Mouse (Mus musculus) spleen, adult 18-20 months (tissue): ENCODE measurements around the gene Gm49378.

Experiments used
- DNase-seq, 2 experiments: peaks; one replicate each; pipeline ENCODE4 v3.0.0; 2022; ENCODE audit warnings: mixed read lengths in 2 of 2

Gm49378 gene

DNA sequence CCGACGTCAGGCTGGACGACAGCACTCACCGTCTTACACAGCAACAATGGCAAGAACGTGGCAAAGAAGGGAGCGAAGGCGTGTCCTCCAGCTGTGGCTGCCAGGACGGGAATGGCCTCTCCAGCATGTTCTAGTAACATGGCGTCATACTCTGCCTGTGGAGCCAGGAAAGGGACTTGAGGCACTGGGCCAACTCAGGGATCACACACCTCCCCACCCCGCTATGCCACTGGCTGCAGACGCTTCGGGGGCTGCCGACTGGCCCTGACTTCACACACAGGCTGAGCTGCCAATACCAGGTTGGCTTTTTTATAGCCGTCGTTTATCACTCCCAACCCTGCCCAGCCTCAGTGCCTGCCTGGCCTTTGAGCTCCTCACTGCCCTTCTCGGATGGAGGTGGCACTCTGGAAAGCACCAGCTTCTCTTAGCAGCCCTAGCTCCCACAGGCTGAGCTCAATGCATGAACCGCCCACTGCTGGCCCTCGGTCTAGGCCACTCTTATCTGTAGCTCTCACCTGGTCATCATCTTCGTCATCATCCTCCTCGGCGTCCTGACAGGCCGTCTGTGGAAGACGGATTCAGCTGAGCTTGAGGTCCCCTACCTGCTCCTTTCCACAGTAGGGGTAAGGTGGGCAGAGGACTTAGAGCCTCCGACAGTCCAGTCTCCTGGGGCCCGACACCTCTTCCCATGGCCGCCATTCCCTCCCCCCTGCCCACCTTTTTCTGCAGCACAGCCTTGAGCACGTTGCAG is 9.4 kb downstream of the Gm49378 start:
- DNase-seq = no peak

DNA sequence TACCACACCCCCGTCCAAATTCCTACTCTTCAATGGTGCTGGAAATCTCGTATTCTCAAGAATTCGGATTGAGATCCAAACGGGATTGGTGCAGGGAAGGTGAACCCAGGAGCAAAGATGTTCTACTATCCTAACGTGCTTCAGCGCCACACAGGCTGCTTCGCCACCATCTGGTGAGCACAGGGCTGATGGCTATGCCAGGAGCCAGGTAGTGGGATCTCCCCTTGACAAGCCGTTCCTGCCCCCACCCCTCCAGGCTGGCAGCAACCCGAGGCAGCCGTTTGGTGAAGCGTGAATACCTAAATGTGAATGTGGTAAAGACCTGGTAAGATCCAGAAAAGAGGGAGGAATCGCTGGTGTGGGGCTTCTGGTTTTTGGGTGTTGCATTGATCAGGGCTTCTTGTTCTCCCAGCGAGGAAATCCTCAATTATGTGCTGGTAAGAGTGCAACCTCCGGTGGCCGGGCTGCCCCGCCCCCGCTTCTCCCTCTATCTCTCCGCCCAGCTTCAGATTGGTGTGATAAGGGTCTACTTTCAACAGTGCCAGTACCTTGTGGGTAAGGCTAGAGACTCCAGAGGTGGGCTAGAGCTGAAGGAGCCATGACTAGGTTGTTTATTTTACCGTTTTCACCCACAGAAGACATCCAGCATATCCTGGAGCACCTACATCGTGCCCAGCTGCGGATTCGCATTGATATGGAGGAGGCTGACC is 19.1 kb downstream of the Gm49378 start:
- no peak for DNase-seq

DNA sequence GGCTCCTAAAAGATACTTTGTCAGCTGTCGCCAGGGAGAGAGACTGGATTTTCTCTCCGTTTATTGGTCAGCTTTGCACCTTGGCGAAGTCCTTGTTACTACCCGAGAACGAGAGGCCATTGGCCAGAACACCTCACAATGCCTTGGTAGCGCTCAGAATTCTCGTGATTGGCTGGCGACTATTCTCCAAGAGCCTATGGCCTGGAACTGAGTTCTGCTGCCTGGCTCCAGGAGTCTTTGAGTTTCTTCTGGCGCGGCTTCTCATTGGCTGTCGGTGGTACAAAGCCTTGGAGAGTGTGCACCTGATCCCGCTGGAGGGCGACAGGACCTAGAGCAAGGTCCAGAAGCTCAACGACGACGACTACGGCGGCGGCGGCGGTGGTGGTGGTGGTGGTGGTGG is 19.9 kb downstream of the Gm49378 start, which contains the start of gene Rec8:
Rec8 (plus strand) TSS at position 216 of the 400 bp plus-strand sequence.
- no peak for DNase-seq

DNA sequence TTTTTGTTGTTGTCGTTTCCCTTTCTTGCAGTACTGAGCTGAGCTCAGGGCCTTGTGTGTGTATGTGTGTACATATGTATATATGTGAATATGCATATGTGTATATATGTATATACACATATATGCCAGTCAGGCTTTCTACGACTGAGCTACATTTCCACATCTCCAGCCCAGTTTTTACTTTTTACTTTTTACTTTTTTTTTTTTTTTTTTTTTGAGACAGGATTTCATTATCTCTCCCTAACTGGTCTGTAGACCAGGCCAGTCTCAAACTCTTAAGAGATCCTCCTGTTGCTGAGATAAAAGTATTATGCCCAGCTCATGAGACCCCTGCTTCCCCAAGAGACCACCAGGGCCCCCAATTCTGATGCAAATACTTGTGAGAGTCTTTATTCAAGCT is 20.9 kb downstream of the Gm49378 start:
- no peak for DNase-seq

DNA sequence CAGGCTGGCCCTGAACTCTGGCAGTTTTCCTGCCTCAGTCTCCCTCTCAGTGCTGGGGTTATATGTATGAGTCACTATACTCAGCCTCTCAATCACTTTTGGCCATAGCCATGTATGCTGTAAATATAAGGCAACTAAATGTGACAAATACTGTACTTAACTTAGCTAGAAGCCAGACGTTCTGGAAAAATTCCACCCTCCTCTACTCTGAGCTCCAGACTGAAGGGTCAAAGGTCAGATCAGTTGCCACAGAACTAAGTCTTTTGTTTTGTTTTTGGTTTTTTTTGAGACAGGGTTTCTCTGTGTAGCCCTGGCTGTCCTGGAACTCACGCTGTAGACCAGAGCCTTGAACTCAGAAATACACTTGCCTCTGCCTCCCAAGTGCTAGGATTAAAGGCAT is 21.8 kb downstream of the Gm49378 start:
- no peak for DNase-seq

DNA sequence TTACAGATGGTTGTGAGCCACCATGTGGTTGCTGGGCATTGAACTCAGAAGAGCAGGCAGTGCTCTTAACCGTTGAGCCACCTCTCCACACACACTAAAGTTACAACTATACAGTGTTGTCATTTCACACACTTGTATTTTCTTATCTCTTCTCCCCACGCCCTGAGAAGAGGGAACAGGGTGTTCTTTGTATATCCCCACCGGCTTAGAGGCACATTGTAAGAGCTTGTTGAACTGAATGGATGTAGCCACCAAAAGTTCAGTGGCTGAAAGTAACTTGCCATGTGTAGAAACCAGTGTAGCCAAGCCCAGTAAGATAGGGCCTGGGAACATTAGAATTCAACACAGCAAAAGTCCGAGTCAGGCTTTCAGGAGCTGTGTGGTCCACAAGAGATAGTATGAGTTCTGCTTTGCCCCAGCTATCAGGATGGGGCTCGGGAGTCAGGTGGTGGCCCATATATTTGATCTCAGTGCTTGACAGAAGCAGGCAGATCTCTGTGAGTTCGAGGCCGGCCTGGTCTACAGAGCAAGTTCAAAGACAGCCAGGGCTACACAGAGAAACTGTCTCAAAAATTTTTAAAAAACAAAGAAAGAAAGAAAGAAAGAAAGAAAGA is 23.0 kb downstream of the Gm49378 start:
- no peak for DNase-seq

DNA sequence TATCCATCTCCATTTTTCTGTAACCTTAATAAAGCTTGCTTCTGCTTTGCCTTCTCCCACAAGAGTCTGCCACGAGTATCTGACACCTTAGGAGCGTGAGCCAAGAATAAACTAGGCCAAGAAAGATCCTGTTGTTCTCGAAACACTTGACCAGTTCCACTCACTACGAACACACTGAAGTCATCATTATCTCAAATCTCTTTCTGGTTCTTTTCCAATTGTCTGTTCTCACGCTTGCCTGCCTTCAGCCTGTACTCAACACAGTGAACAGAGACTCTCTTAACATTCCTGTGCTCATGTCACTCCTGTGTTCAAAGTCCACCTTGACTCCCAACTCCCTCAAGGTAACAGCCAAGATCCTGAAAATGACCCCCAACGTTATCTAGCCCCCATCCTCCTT is 24.3 kb downstream of the Gm49378 start:
- no peak for DNase-seq

DNA sequence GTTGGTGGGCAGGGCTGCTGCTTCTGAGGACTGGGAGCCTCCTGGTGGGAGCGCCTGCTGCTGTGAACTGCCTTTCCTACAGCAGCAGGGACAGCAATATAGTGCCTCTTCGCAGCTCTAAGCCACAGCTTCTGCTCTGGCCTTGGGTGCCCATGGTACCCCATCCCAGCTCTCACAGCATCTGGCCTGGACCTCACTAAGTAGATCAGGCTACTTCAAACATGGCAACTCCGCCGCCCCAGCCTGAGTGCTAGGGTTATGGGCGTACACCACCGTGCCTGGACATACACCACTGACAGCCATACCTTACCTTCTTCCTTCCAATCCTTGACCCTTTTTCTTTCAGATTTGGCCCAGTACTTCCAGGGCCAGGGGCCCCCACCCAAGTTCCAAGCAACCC is 29.4 kb downstream of the Gm49378 start:
- no peak for DNase-seq

DNA sequence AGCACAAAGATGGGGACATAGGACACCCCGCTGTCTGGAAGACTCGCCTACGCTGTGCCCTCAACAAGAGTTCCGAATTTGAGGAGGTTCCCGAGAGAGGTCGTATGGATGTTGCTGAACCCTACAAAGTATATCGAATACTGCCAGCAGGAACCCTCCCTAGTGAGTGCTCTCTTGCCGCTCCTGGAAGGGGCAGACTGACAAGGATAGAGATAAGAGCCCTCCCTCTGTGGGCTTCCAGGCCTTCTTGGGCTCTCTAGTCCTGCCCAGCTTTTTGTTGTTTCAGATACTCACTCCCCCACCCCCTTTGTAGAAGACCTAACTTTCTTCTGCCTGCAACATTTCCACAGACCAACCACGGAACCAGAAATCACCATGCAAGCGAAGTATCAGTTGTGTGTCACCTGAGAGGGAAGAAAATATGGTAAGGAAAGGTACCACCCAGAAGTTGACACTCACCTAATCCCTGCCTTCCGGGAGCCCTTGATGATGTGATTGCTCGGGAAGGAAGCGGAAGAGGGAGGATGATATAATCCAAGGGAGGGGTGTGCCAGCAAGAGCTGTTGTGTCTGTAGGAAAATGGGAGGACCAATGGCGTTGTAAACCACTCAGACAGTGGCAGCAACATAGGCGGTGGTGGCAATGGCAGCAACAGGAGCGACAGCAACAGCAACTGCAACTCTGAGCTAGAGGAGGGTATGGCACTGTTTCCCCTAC is 31.8 kb downstream of the Gm49378 start:
- DNase-seq = no peak

DNA sequence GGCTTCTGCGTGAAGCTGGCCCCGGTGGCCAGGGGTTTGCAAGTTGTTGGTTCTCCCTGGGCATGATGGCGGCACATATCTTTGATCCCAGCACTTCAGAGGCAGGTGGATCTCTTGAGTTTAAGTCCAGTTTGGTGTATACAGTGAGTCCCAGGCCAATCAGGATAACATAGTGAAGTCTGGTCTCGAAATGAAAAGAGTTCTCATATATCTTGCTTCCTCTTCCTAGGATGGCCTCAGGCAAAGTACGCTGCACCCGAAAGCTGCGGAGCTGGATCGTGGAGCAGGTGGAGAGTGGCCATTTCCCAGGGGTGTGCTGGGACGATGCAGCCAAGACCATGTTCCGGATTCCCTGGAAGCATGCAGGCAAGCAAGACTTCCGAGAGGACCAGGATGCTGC is 32.9 kb downstream of the Gm49378 start:
- no peak for DNase-seq

DNA sequence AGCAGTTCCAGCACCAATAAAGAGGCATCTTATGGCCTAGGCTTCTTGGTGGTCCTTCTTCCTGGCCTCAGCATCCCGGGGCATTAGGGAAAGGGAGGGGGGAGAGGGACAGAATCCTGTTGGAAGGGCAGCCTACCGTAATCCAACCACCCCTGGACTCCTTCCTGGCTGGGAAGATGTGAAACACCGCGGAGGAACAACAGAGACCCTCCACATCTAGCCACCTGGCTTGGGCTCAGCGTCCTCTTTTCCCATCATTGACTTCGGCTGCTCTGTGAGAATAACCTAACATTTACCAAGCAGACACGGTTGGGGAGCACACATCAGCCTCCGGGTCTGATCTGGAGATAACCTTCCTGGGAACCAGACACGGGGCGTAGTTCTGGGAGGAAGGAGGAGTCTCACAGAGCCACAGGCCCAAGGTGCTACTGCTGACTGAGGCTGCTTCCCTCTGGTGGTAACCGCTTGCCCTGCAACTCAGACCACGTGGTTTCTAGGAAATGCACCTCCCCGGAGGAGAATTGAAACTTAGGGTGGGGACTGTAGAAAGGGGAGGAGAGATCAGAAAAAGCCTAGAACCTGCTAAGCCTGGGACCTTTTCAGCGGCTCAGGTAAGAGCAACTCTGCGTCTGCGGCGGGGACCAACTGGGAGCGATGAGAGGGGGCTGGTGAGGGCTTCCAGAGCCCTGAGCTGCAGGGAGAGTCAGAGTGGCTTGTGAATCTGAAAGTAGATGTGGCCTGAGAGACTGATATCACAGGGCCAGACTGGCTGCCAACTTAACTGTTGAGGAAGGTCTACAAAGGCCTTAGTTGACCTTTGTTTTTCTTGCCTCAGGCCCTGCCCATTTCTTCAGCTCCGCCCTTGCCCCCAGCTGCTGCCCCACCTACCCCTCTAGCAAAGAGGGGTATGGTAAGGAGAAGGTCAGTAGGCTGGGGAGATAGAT is 33.8 kb downstream of the Gm49378 start:
- DNase-seq = peak; percentile 89 to 93

DNA sequence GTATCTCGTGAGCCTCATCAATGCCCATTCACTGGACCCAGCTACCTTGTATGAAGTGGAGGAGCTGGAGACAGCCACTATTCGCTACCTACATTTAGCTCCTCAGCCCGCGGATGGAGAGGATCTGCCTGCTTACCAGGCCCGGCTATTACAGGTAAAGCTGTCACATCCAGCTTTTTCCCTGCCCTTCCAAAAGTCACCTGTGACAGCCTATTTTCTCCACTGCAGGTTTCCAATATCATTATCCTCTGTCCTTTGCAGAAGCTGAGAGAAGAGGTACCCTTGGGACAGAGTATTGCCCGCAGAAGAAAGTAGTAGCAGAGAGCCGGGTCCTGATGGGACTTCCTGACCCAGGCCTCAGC is 34.4 kb downstream of the Gm49378 start, which contains the start of gene Irf9:
Irf9 (plus strand) TSS at position 301 of the 362 bp plus-strand sequence.
- no peak for DNase-seq

DNA sequence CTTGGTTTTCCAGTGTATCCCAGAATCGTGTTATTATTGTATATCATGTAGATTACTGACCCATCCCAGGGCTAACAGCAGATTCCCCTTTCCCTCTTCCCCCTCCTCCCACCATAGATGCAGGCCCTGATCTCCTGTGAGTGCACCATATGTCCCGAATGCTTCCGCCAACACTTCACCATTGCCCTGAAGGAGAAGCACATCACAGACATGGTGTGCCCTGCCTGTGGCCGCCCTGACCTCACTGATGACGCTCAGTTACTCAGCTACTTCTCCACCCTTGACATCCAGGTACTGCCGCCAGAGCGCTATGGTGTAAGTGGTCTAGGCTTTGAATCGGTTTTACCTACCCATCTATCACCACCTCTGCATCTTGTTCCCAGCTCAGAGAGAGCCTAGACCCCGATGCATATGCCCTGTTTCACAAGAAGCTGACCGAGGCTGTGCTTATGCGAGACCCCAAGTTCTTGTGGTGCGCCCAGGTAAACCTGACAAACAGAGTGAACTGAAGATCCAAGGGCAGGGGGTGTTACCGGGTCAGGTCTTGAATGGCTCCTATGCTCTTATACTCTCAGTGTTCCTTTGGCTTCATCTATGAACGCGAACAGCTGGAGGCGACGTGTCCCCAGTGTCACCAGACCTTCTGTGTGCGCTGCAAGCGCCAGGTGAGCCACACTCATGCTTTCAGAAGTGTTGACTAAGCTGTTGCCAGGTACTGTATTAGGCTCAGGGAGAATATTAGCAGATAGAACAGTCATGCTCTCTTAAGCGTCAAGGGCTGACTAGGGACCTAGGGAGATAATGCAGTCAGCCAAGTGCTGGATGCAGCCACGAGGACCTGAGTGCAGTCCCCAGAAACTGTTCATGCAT is 38.9 kb downstream of the Gm49378 start:
- DNase-seq = no peak

DNA sequence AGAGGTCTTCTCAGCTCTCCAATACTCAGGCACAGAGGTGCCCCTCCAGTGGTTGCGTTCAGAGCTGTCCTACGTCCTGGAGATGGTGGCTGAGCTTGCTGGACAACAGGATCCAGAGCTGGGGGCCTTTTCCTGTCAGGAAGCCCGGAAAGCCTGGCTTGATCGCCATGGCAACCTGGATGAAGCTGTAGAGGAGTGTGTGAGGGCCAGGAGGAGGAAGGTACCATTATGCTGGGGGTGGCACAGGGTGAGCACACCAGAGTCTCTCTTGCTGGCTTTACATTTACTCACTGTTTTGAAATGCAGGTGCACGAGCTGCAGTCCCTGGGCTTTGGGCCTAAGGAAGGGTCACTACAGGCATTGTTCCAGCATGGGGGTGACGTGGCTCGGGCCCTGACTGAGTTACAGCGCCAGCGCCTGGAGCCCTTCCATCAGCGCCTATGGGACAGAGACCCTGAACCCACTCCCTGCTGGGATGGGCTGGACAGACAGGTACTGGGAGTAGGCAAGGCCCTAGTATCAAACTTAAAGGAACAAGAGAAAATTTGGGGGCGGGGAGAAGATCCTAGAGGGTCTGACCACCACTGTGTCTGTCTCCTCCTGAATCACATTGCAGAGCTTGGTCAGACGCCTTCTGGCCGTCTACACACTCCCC is 41.5 kb downstream of the Gm49378 start:
- no peak for DNase-seq

DNA sequence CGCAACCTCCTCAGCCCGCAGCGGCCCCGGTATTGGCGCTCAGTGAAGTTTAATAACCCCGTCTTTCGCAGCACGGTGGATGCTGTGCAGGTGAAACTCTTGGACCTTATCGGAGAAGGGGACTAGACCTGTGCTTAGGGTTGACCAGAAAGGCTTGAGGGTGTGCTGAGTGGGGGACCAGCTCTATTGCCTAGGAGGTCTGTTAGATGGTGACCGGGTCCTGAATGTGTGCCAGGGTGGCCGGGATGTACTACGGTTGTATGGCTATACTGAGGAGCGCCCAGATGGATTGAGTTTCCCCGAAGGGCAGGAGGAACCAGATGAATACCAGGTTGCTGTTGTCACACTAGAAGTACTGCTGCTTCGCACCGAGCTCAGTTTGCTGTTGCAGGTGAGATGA is 45.5 kb downstream of the Gm49378 start:
- DNase-seq = no peak

DNA sequence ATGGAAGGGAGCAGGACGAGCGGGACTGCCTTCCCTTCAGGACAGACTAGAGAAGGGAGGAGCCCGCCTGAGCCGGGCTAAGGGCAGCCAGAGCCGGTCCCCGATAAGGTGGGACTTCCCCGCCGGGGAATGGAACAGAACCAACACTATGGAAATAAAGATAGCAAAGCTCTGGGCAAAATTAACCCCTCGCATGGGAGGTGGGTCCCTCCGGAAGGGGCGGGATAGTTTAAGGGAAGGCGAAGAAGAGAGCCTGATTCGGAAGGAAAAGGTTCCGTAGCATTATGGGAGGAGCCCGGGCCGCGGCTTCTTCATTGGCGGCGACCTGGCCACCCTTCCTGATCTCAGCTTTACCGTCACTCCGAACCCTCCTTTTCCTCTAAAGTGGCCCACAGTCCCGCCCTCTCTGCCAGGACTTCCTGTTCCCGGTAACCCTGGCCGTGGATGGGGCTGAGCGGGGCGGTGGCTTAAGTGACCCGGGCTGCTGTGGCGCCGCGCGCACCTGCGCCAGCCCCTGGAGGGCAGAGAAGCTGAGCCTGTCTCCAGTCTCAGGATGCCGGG is 46.3 kb downstream of the Gm49378 start, which contains the start of gene Rnf31:
Rnf31 (plus strand) TSS at position 378 of the 561 bp plus-strand sequence.
- peak; percentile 82 to 89 for DNase-seq

DNA sequence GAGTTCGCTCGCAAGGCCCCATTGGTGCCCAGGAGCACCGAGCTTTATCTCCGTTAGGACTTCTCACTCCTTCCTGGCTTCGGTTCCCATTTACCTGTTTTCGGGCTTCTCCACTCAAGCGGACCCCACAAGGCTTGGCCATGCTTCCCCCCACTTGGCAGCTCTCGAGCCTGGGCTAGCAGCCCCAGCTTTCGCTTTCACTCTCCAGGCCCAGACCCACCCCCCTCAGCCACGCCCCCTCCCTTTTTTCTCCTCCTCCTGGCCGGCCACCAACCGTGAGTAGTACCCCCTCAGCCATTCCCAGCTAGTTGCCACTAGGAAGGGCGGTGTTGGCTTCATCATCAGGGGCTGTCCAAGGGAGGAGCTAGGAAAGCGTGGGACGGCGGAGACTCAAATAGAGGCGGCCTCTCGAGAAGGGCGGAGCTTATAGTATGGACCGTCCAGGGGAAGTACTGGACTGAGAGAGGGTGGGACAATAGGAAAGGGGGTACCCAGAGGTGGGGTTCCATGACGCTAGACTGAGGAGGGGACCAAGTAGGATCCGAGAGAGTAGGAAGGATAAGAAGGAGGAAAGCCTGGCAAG is 46.9 kb downstream of the Gm49378 start, which contains the start of gene Psme2:
Psme2 (minus strand) TSS at position 366 of the 583 bp plus-strand sequence.
- DNase-seq = peak; percentile 76 to 80

DNA sequence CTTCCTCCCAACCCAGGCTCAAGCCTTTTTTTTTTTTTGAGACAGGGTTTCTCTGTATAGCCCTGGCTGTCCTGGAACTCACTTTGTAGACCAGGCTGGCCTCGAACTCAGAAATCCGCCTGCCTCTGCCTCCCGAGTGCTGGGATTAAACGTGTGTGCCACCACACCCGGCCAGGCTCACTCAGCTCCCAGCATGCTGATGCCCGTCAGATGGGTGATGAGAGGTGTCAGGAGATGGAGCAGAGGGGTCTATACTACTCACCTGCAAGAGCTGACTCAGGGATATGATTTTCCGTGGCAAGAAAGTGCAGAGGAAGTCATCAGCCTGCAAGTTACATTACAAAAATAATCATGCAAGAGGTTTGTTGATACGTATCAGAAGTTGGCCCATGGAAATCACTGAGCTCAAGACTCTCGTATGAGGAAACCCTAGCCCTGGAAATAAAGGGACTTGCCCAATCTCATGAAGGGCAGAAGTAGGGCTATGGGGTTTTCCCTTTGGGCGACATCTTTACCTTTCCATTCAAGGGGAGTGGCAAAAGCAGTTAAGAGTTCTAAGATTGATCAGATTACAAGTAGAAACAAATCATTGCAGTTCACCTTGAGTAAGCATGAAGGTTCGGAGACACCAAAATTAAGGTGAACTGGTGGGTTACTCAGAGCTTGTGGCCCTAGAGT is 47.8 kb downstream of the Gm49378 start:
- DNase-seq = no peak

DNA sequence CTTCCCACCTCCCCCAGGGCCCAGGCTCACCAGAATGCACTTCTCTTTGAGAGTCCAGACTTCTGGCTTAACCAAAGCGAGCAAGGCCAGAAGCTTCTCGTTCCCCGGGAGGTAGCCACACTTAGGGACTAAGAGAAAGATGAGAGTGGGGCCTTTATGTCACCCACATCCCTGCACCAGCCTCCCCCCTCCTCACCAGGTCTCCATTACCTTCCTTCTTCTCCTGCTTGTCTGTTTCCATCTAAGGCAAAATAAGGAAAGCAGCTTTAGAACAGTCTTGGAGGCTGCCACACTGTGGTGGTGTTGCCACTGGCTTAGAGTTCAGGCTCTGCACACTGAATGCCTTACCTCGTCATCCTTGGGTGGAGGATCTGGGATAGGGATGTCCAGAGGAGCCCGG is 48.4 kb downstream of the Gm49378 start:
- no peak for DNase-seq
